Mouse (Mus musculus) CH12.LX (cell line): ENCODE results near the gene Tcl1.

Experiments
- CHD2 ChIP-seq: IDR thresholded peaks from 2 replicates; pipeline ENCODE4 v1.6.1; 2011; ENCODE audit warnings: low read length, improper control_type of control experiment
- CTCF ChIP-seq, 2 experiments: IDR thresholded peaks in 1 of 2; conservative IDR thresholded peaks in 1 of 2; 2 replicates each; pipeline ENCODE4 v1.5.1; 2011 to 2012; ENCODE audit warnings: low read depth in 2 of 2, low read length in 2 of 2, improper control_type of control experiment in 1 of 2, inconsistent platforms in 1 of 2, mild to moderate bottlenecking in 1 of 2, moderate library complexity in 1 of 2
- E2F4 ChIP-seq: IDR thresholded peaks from 2 replicates; pipeline ENCODE4 v1.6.1; 2011; ENCODE audit warnings: low read depth, low read length, improper control_type of control experiment; ENCODE audit not compliant: insufficient replicate concordance
- GABPA ChIP-seq: IDR thresholded peaks from 2 replicates; pipeline ENCODE4 v1.6.1; 2012; ENCODE audit warnings: low read depth, low read length, improper control_type of control experiment, inconsistent platforms; ENCODE audit not compliant: insufficient replicate concordance
- KAT2A ChIP-seq: IDR thresholded peaks from 2 replicates; pipeline ENCODE4 v1.6.1; 2012; ENCODE audit warnings: low read length, improper control_type of control experiment, inconsistent platforms; ENCODE audit not compliant: insufficient replicate concordance
- MAFK ChIP-seq: IDR thresholded peaks from 2 replicates; pipeline ENCODE4 v1.6.1; 2011; ENCODE audit warnings: low read length, improper control_type of control experiment; ENCODE audit not compliant: insufficient replicate concordance
- MAX ChIP-seq: IDR thresholded peaks from 2 replicates; pipeline ENCODE4 v1.6.1; 2011; ENCODE audit warnings: low read length, improper control_type of control experiment
- MEF2A ChIP-seq: IDR thresholded peaks from 2 replicates; pipeline ENCODE4 v1.6.1; 2014; ENCODE audit warnings: low read depth, mild to moderate bottlenecking, inconsistent platforms, low read length, improper control_type of control experiment, borderline replicate concordance
- MYC ChIP-seq: IDR thresholded peaks from 2 replicates; pipeline ENCODE4 v1.6.1; 2011; ENCODE audit warnings: low read depth, mild to moderate bottlenecking, improper control_type of control experiment, low read length
- POLR2A ChIP-seq: IDR thresholded peaks from 2 replicates; pipeline ENCODE4 v1.6.1; 2011; ENCODE audit warnings: low read depth, mild to moderate bottlenecking, improper control_type of control experiment, low read length
- POLR2AphosphoS2 ChIP-seq: IDR thresholded peaks from 2 replicates; pipeline ENCODE4 v1.6.1; 2011; ENCODE audit warnings: low read depth, low read length, improper control_type of control experiment
- SIN3A ChIP-seq: IDR thresholded peaks from 2 replicates; pipeline ENCODE4 v1.6.1; 2012; ENCODE audit warnings: low read length, improper control_type of control experiment, inconsistent platforms
- USF1 ChIP-seq: IDR thresholded peaks from 2 replicates; pipeline ENCODE4 v1.6.1; 2014; ENCODE audit warnings: low read depth, mild to moderate bottlenecking, inconsistent platforms, low read length, improper control_type of control experiment

DNA sequence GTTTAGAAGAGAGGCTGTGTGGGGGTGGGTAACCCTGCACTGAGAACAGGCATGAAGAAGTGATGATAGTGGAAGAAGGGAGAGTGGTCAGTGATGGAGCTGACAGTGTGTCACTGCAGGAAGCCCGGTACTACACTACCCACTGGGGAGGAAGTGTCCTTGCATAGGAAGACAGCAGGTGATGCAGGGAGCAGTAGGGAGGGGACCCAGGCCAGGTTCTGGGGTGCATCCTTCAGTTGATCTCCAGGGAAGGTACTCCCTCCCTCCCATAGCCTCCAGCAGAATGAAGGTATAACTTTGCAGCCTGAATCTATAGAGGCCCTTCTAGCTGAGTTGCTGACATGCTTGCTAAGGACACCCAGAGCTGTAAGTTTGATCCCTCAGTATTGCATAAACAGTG lies 15.5 kb downstream of the Tcl1 start:
- TF ChIP-seq E2F4 (no peak), MYC (no peak), MAX (no peak), POLR2A (no peak), CTCF (conservative IDR thresholded peaks at IDR 0.05 in 1 of 2, IDR thresholded peaks at IDR 0.05 in 1 of 2; ENCODE audit: low read depth in 2 of 2, low read length in 2 of 2) (no peak), SIN3A (no peak), POLR2AphosphoS2 (no peak), GABPA (no peak), MEF2A (no peak), MAFK (no peak), USF1 (no peak), CHD2 (no peak), KAT2A (no peak)
